Mouse (Mus musculus): ENCODE results near the gene Pltp. TPM values are rescaled to one million over a fixed set of nuclear protein-coding genes. Genes with fewer than 3 reads are reported as not detected.

Pltp gene
- 100 to 1,000 TPM; 103 to 546 (median 287) TPM for total RNA-seq (2018; cell fraction: chromatin; rRNA removed)
- total RNA-seq (2018; cell fraction: cytosol; rRNA removed) = 1,000 to 10,000 TPM in 3 of 26 experiments, 100 to 1,000 TPM in 23; 293 to 1,067 (median 626) TPM
- 1,000 to 10,000 TPM in 1 of 26 experiments, 100 to 1,000 TPM in 25; 381 to 1,006 (median 769) TPM for total RNA-seq (2018; cell fraction: nucleus; rRNA removed)
- 538 to 865 TPM (median 584 TPM) in 3 replicates for polyA plus RNA-seq (2018)

GRCm38 (mm10) chr2:164857101-164857821 lies at the start of gene Pltp:
Gene Pltp, minus strand, starts transcription at chr2:164857711.
- Histone ChIP-seq H3K4me3 (ENCODE audit: inconsistent target) (peak within 1 kb of the TSS; percentile 73), H3K36me3 (ENCODE audit: inconsistent target) (peaks cover 29% of the 10 kb centered on the region), H3K79me2 (ENCODE audit: inconsistent target) (peaks cover 11% of the 10 kb centered on the region), H3K27ac (peak within 1 kb of the TSS; percentile 85)
- under 1% methylated on average over 47 of the region's 47 CpGs for WGBS (ENCODE audit: missing documents)

GRCm38 (mm10) chr2:164906071-164906470 lies 48.6 kb upstream of the Pltp start:
- H3K27ac ChIP-seq = no peak overlapping the region
- H3K36me3 ChIP-seq (ENCODE audit: inconsistent target) = peaks cover 77% of the 10 kb centered on the region
- 98% methylated on average over 4 of the region's 4 CpGs for WGBS (ENCODE audit: missing documents)
- H3K4me3 ChIP-seq (ENCODE audit: inconsistent target) = no peak overlapping the region
- H3K79me2 ChIP-seq (ENCODE audit: inconsistent target) = peaks cover 21% of the 10 kb centered on the region

GRCm38 (mm10) chr2:164903496-164903895 lies 46.0 kb upstream of the Pltp start:
- WGBS (ENCODE audit: missing documents) = no CpG with 5 or more reads among the region's 1 CpGs
- no peak overlapping the region for H3K27ac ChIP-seq
- H3K79me2 ChIP-seq (ENCODE audit: inconsistent target) = no peaks in the 10 kb centered on the region
- peaks cover 95% of the 10 kb centered on the region for H3K36me3 ChIP-seq (ENCODE audit: inconsistent target)
- no peak overlapping the region for H3K4me3 ChIP-seq (ENCODE audit: inconsistent target)

- H3K79me2 ChIP-seq (ENCODE audit: inconsistent target) = no peaks in the 10 kb centered on the region
- 91% methylated on average over 11 of the region's 13 CpGs for WGBS (ENCODE audit: missing documents)
- H3K4me3 ChIP-seq (ENCODE audit: inconsistent target) = no peak overlapping the region
- peaks cover 90% of the 10 kb centered on the region for H3K36me3 ChIP-seq (ENCODE audit: inconsistent target)
- no peak overlapping the region for H3K27ac ChIP-seq
Measured at GRCm38 (mm10) chr2:164901380-164901779, 43.9 kb upstream of the Pltp start.

GRCm38 (mm10) chr2:164899723-164900459 lies 42.4 kb upstream of the Pltp start:
- Histone ChIP-seq H3K27ac (no peak overlapping the region), H3K36me3 (ENCODE audit: inconsistent target) (peaks cover 90% of the 10 kb centered on the region), H3K79me2 (ENCODE audit: inconsistent target) (no peaks in the 10 kb centered on the region), H3K4me3 (ENCODE audit: inconsistent target) (no peak overlapping the region)
- WGBS (ENCODE audit: missing documents) = 93% methylated on average over 16 of the region's 16 CpGs

- 93% methylated on average over 15 of the region's 15 CpGs for WGBS (ENCODE audit: missing documents)
- Histone ChIP-seq H3K27ac (no peak overlapping the region), H3K4me3 (ENCODE audit: inconsistent target) (no peak overlapping the region), H3K79me2 (ENCODE audit: inconsistent target) (no peaks in the 10 kb centered on the region), H3K36me3 (ENCODE audit: inconsistent target) (peaks cover 90% of the 10 kb centered on the region)
Measured at GRCm38 (mm10) chr2:164899034-164899433, 41.5 kb upstream of the Pltp start.

GRCm38 (mm10) chr2:164898008-164898407 lies 40.5 kb upstream of the Pltp start:
- 95% methylated on average over 7 of the region's 7 CpGs for WGBS (ENCODE audit: missing documents)
- Histone ChIP-seq H3K79me2 (ENCODE audit: inconsistent target) (no peaks in the 10 kb centered on the region), H3K36me3 (ENCODE audit: inconsistent target) (peaks cover 93% of the 10 kb centered on the region), H3K4me3 (ENCODE audit: inconsistent target) (no peak overlapping the region), H3K27ac (no peak overlapping the region)

GRCm38 (mm10) chr2:164895885-164896284 lies 38.4 kb upstream of the Pltp start:
- H3K36me3 ChIP-seq (ENCODE audit: inconsistent target) = peaks cover 94% of the 10 kb centered on the region
- no peaks in the 10 kb centered on the region for H3K79me2 ChIP-seq (ENCODE audit: inconsistent target)
- no peak overlapping the region for H3K27ac ChIP-seq
- no peak overlapping the region for H3K4me3 ChIP-seq (ENCODE audit: inconsistent target)
- WGBS (ENCODE audit: missing documents) = 97% methylated on average over 6 of the region's 6 CpGs

GRCm38 (mm10) chr2:164894644-164895043 lies 37.1 kb upstream of the Pltp start:
- Histone ChIP-seq H3K27ac (no peak overlapping the region), H3K4me3 (ENCODE audit: inconsistent target) (no peak overlapping the region), H3K79me2 (ENCODE audit: inconsistent target) (no peaks in the 10 kb centered on the region), H3K36me3 (ENCODE audit: inconsistent target) (peaks cover 94% of the 10 kb centered on the region)
- WGBS (ENCODE audit: missing documents) = 100% methylated on average over 1 of the region's 1 CpGs

- 85% methylated on average over 5 of the region's 5 CpGs for WGBS (ENCODE audit: missing documents)
- no peak overlapping the region for H3K4me3 ChIP-seq (ENCODE audit: inconsistent target)
- no peaks in the 10 kb centered on the region for H3K79me2 ChIP-seq (ENCODE audit: inconsistent target)
- H3K36me3 ChIP-seq (ENCODE audit: inconsistent target) = peaks cover 94% of the 10 kb centered on the region
- H3K27ac ChIP-seq = no peak overlapping the region
Measured at GRCm38 (mm10) chr2:164894048-164894447, 36.5 kb upstream of the Pltp start.

- Histone ChIP-seq H3K79me2 (ENCODE audit: inconsistent target) (no peaks in the 10 kb centered on the region), H3K36me3 (ENCODE audit: inconsistent target) (peaks cover 94% of the 10 kb centered on the region), H3K27ac (no peak overlapping the region), H3K4me3 (ENCODE audit: inconsistent target) (no peak overlapping the region)
- WGBS (ENCODE audit: missing documents) = 94% methylated on average over 6 of the region's 6 CpGs
Measured at GRCm38 (mm10) chr2:164892696-164893216, 35.2 kb upstream of the Pltp start.

GRCm38 (mm10) chr2:164891908-164892695 lies 34.6 kb upstream of the Pltp start:
- Histone ChIP-seq H3K36me3 (ENCODE audit: inconsistent target) (peaks cover 95% of the 10 kb centered on the region), H3K27ac (no peak overlapping the region), H3K79me2 (ENCODE audit: inconsistent target) (no peaks in the 10 kb centered on the region), H3K4me3 (ENCODE audit: inconsistent target) (no peak overlapping the region)
- WGBS (ENCODE audit: missing documents) = 94% methylated on average over 15 of the region's 15 CpGs

GRCm38 (mm10) chr2:164891056-164891834 lies 33.7 kb upstream of the Pltp start:
- WGBS (ENCODE audit: missing documents) = 93% methylated on average over 11 of the region's 13 CpGs
- no peaks in the 10 kb centered on the region for H3K79me2 ChIP-seq (ENCODE audit: inconsistent target)
- H3K36me3 ChIP-seq (ENCODE audit: inconsistent target) = peaks cover 99% of the 10 kb centered on the region
- no peak overlapping the region for H3K4me3 ChIP-seq (ENCODE audit: inconsistent target)
- H3K27ac ChIP-seq = no peak overlapping the region

Measured in macrophage (primary cell).